Mouse (Mus musculus): ENCODE measurements around the gene Cox7a2.

DNA sequence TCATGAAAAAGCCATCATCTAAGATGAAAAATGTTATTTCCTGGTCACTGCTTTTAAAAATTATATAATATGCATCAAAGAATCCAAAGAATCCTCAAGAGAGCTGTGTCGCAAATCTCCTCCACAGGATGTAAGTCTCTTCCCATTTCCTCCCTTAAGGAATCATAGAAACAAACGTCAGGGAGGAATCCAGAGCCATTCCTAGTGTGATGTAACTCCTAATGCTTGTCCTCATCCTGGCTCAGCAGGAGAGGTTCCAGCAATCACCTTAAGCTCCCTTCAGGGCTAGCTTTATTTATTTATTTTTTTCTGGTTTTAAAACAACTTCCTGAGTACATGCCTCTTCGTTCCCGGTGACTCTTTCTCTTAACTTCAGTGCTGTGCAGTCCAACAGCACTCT, 47.5 kb upstream of the Cox7a2 start:
- TF ChIP-seq CTCF (IDR thresholded peaks at IDR 0.05; ENCODE audit: low read depth) (no peak), EP300 (IDR thresholded peaks at IDR 0.05; ENCODE audit: low read depth) (no peak)

All from heart, postnatal 0 days (tissue).